Mouse (Mus musculus): Measurements from ENCODE around the gene Pbx2. TPM values are rescaled to one million over a fixed set of nuclear protein-coding genes. Genes with fewer than 3 reads are reported as not detected.

Gene Pbx2
- polyA plus RNA-seq, 1 experiment, result 21.6 TPM

DNA sequence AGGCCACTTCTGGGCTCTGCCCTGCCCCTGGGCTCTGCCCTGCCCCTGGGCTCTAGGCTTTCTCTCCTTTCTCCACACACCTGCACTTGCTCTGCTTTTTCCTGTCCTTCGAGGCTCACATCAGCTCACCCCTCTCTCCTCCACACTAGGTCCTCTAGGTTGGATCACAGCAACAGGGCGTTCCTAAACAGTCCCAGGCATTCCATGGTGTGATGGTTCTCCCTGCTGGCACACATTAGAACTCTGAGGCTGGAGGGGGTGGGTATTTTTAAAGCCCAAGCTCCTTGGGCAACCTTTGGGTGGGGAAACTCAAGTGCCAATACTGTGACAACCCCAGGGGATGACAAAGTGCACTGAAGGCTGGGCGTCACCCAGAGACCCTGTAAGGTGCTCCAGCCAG lies 46.4 kb downstream of the Pbx2 start:
- no peak for TF ChIP-seq E2F4 (IDR thresholded peaks at IDR 0.05; ENCODE audit: insufficient read depth)
- no peak for TF ChIP-seq REST (IDR thresholded peaks at IDR 0.05; ENCODE audit: insufficient read depth, insufficient read length)
- TF ChIP-seq MYOG (IDR thresholded peaks at IDR 0.05; ENCODE audit: control insufficient read depth in 1 of 3, insufficient read depth in 1 of 3, insufficient read length in 2 of 3, low read depth in 2 of 3), result no peak
- TF ChIP-seq USF1 (IDR thresholded peaks at IDR 0.05; ENCODE audit: low read depth), result no peak
- no peak overlapping the region for H3ac ChIP-seq (ENCODE audit: control insufficient read depth, insufficient read length)
- H3K27me3 ChIP-seq (ENCODE audit: control insufficient read depth, insufficient read depth, insufficient read length), result peaks cover 18% of the 10 kb centered on the region

GRCm38 (mm10) chr17:34639461-34640255 lies 48.6 kb downstream of the Pbx2 start:
- Histone ChIP-seq H3ac (ENCODE audit: control insufficient read depth, insufficient read length) (no peak overlapping the region), H3K4me2 (ENCODE audit: low read depth) (peak overlapping the region; percentile 65), H3K79me2 (ENCODE audit: control insufficient read depth, insufficient read depth) (no peaks in the 10 kb centered on the region), H3K36me3 (ENCODE audit: control insufficient read depth, insufficient read depth) (no peaks in the 10 kb centered on the region), H3K27me3 (ENCODE audit: control insufficient read depth, insufficient read depth, insufficient read length) (no peaks in the 10 kb centered on the region), H3K4me3 (no peak overlapping the region)
- no peak for TF ChIP-seq TCF12 (IDR thresholded peaks at IDR 0.05; ENCODE audit: insufficient read depth, poor library complexity, severe bottlenecking)
- no peak for TF ChIP-seq POLR2A (IDR thresholded peaks at IDR 0.05; ENCODE audit: insufficient read length, low read depth)
- no peak for TF ChIP-seq MAX (IDR thresholded peaks at IDR 0.05; ENCODE audit: low read depth)
- no peak for TF ChIP-seq SRF (IDR thresholded peaks at IDR 0.05; ENCODE audit: control insufficient read depth, insufficient read length, low read depth)
- no peak for TF ChIP-seq MYOG (IDR thresholded peaks at IDR 0.05; ENCODE audit: control insufficient read depth in 1 of 3, insufficient read depth in 1 of 3, insufficient read length in 2 of 3, low read depth in 2 of 3)
- no peak for TF ChIP-seq MYOD1 (IDR thresholded peaks at IDR 0.05; ENCODE audit: control insufficient read depth in 1 of 3, insufficient read length in 2 of 3, low read depth in 2 of 3)
- no peak for TF ChIP-seq E2F4 (IDR thresholded peaks at IDR 0.05; ENCODE audit: insufficient read depth)
- TF ChIP-seq POLR2AphosphoS2 (IDR thresholded peaks at IDR 0.05; ENCODE audit: insufficient read length, low read depth), result no peak
- TF ChIP-seq CEBPB (IDR thresholded peaks at IDR 0.05; ENCODE audit: insufficient read depth, poor library complexity, severe bottlenecking), result no peak
- no peak for TF ChIP-seq TCF3 (IDR thresholded peaks at IDR 0.05; ENCODE audit: insufficient read length, low read depth)
- TF ChIP-seq USF1 (IDR thresholded peaks at IDR 0.05; ENCODE audit: low read depth), result no peak
- TF ChIP-seq REST (IDR thresholded peaks at IDR 0.05; ENCODE audit: insufficient read depth, insufficient read length), result no peak

More for the DNA sequence above, 46.4 kb downstream of the Pbx2 start:
- Histone ChIP-seq H3K4me2 (ENCODE audit: low read depth) (peak overlapping the region; percentile 12), H3K4me3 (no peak overlapping the region), H3K79me2 (ENCODE audit: control insufficient read depth, insufficient read depth) (no peaks in the 10 kb centered on the region), H3K36me3 (ENCODE audit: control insufficient read depth, insufficient read depth) (no peaks in the 10 kb centered on the region)

GRCm38 (mm10) chr17:34640778-34641601 lies 49.9 kb downstream of the Pbx2 start:
- Histone ChIP-seq H3K36me3 (ENCODE audit: control insufficient read depth, insufficient read depth) (no peaks in the 10 kb centered on the region), H3K27me3 (ENCODE audit: control insufficient read depth, insufficient read depth, insufficient read length) (no peaks in the 10 kb centered on the region), H3K4me2 (ENCODE audit: low read depth) (peak overlapping the region; percentile 65), H3K79me2 (ENCODE audit: control insufficient read depth, insufficient read depth) (peaks cover 5% of the 10 kb centered on the region), H3K4me3 (no peak overlapping the region), H3ac (ENCODE audit: control insufficient read depth, insufficient read length) (no peak overlapping the region)
- TF ChIP-seq E2F4 (IDR thresholded peaks at IDR 0.05; ENCODE audit: insufficient read depth), result no peak
- peak in 2 of 3 experiments; percentile 5 to 78 for TF ChIP-seq MYOG (IDR thresholded peaks at IDR 0.05; ENCODE audit: control insufficient read depth in 1 of 3, insufficient read depth in 1 of 3, insufficient read length in 2 of 3, low read depth in 2 of 3)
- no peak for TF ChIP-seq POLR2A (IDR thresholded peaks at IDR 0.05; ENCODE audit: insufficient read length, low read depth)
- TF ChIP-seq REST (IDR thresholded peaks at IDR 0.05; ENCODE audit: insufficient read depth, insufficient read length), result no peak
- TF ChIP-seq USF1 (IDR thresholded peaks at IDR 0.05; ENCODE audit: low read depth), result no peak
- TF ChIP-seq TCF3 (IDR thresholded peaks at IDR 0.05; ENCODE audit: insufficient read length, low read depth), result no peak
- TF ChIP-seq SRF (IDR thresholded peaks at IDR 0.05; ENCODE audit: control insufficient read depth, insufficient read length, low read depth), result no peak

GRCm38 (mm10) chr17:34641945-34642344 lies 50.9 kb downstream of the Pbx2 start:
- Histone ChIP-seq H3K4me2 (ENCODE audit: low read depth) (peak overlapping the region; percentile 65), H3ac (ENCODE audit: control insufficient read depth, insufficient read length) (no peak overlapping the region), H3K36me3 (ENCODE audit: control insufficient read depth, insufficient read depth) (no peaks in the 10 kb centered on the region), H3K4me3 (no peak overlapping the region), H3K79me2 (ENCODE audit: control insufficient read depth, insufficient read depth) (peaks cover 5% of the 10 kb centered on the region), H3K27me3 (ENCODE audit: control insufficient read depth, insufficient read depth, insufficient read length) (no peaks in the 10 kb centered on the region)
- TF ChIP-seq CEBPB (IDR thresholded peaks at IDR 0.05; ENCODE audit: insufficient read depth, poor library complexity, severe bottlenecking), result no peak
- peak; percentile 23 to 71 (median 62) for TF ChIP-seq MYOD1 (IDR thresholded peaks at IDR 0.05; ENCODE audit: control insufficient read depth in 1 of 3, insufficient read length in 2 of 3, low read depth in 2 of 3)
- no peak for TF ChIP-seq E2F4 (IDR thresholded peaks at IDR 0.05; ENCODE audit: insufficient read depth)
- peak; percentile 77 for TF ChIP-seq USF1 (IDR thresholded peaks at IDR 0.05; ENCODE audit: low read depth)
- TF ChIP-seq TCF3 (IDR thresholded peaks at IDR 0.05; ENCODE audit: insufficient read length, low read depth), result peak; percentile 64
- no peak for TF ChIP-seq MAX (IDR thresholded peaks at IDR 0.05; ENCODE audit: low read depth)
- TF ChIP-seq POLR2AphosphoS2 (IDR thresholded peaks at IDR 0.05; ENCODE audit: insufficient read length, low read depth), result no peak
- TF ChIP-seq TCF12 (IDR thresholded peaks at IDR 0.05; ENCODE audit: insufficient read depth, poor library complexity, severe bottlenecking), result peak; percentile 69
- no peak for TF ChIP-seq SRF (IDR thresholded peaks at IDR 0.05; ENCODE audit: control insufficient read depth, insufficient read length, low read depth)
- TF ChIP-seq MYOG (IDR thresholded peaks at IDR 0.05; ENCODE audit: control insufficient read depth in 1 of 3, insufficient read depth in 1 of 3, insufficient read length in 2 of 3, low read depth in 2 of 3), result peak; percentile 5 to 75 (median 40)
- TF ChIP-seq POLR2A (IDR thresholded peaks at IDR 0.05; ENCODE audit: insufficient read length, low read depth), result no peak
- no peak for TF ChIP-seq REST (IDR thresholded peaks at IDR 0.05; ENCODE audit: insufficient read depth, insufficient read length)

All from myocyte (in vitro differentiated cells).